17 mouse cellular contexts compared by ENCODE assay signal in the genomic region with DNA sequence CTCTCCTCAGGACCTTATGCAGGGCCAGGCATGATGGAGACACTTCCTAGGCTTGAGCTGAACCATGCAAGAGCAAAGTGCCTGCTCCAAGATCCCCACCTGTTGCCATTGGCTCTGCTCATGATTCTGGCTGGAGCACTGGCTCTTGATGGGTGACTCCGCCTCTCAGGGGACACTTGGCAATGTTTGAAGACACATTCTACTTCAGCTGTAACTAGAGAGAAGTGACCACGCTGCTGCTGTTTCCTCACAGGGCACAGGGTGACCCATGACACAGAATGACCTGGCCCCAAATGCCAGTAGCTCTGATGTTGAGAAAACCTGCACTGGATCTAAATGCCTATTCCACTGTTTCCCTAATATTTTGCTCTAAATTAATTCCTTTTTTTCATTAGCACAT. TPM values are rescaled to one million over a fixed set of nuclear protein-coding genes. Genes with fewer than 3 reads are reported as not detected.
DNase-seq lines count a peak whose midpoint lies in the region; TF ChIP-seq lines count a peak whose summit lies in the region.
"Had no signal": no experiment of that assay in that cellular context is flagged by ENCODE, and none has a peak within 500 bp of the region (broad histone marks: within the 10 kb centered on the region; RNA-seq: fewer than 3 reads in every experiment).

No protein-coding gene starts in this region.

- TF ChIP-seq POLR2A in bone marrow macrophage, adult 2 months (IDR thresholded peaks at IDR 0.05; ENCODE audit: borderline replicate concordance, low read depth, low read length): no peak

- TF ChIP-seq CTCF in bone marrow macrophage, adult 2 months (IDR thresholded peaks at IDR 0.05; ENCODE audit: low read depth, low read length): no peak

- peak; percentile 70 for DNase-seq in adrenal gland, adult 2 months
- DNase-seq in adrenal gland, postnatal 4 days (ENCODE audit: low spot score in 2 of 2): no peak
- peak; percentile 29 for DNase-seq in 3T3-L1 (ENCODE audit: low read depth, low spot score)
- DNase-seq in lung, postnatal 25 days (ENCODE audit: low spot score): peak; percentile 63
- DNase-seq in kidney, adult 18-20 months: no peak
- DNase-seq in T-cell, adult 2 months (ENCODE audit: low spot score): no peak
- DNase-seq in thymus, postnatal 36 days: no peak
- DNase-seq: cerebellum, adult 2 months; right cerebral cortex, postnatal 25 days; thymus, postnatal 14 days had no signal

- peaks cover 28% of the 10 kb centered on the region for H3K4me1 ChIP-seq in bone marrow macrophage, adult 2 months (ENCODE audit: control insufficient read depth, insufficient read depth, low read length)
- H3K4me1 ChIP-seq: forebrain, embryonic 13.5 days; limb, embryonic 12.5 days; neural tube, embryonic 13.5 days had no signal

- H3K27ac ChIP-seq in bone marrow macrophage, adult 2 months (ENCODE audit: insufficient read depth, low read depth, low read length): peak overlapping the region; percentile 40
- H3K27ac ChIP-seq: embryonic facial prominence, embryonic 10.5 days; forebrain, embryonic 13.5 days; kidney, postnatal 0 days; left cerebral cortex, adult 2 months; limb, embryonic 12.5 days; neural tube, embryonic 13.5 days had no signal

- H3K4me3 ChIP-seq in bone marrow macrophage, adult 2 months (ENCODE audit: insufficient read depth, low read length): no peak overlapping the region
- H3K4me3 ChIP-seq: embryonic facial prominence, embryonic 10.5 days; forebrain, embryonic 13.5 days; left cerebral cortex, adult 2 months; limb, embryonic 12.5 days; neural tube, embryonic 13.5 days had no signal

RNA-seq across cellular contexts. Expression of a gene that starts 16.7 kb away (rescaled TPM):
- 10 to 100 TPM; 27.2 to 33.8 TPM for total RNA-seq in adrenal gland, adult 2 months (2021)
- 6.3 and 9.1 TPM in 2 replicates for polyA plus RNA-seq in adrenal gland, adult 2 months (2012; rRNA removed)
- 10 to 100 TPM; 40.7 to 43.5 TPM for total RNA-seq in adrenal gland, postnatal 4 days (2021)
- 16.8 and 17.2 TPM in 2 replicates for polyA plus RNA-seq in bone marrow macrophage, adult 2 months (2012; ENCODE audit: insufficient read depth, insufficient read length, missing spikeins)

Comparison
In these comparisons a context has a peak if more than half of its experiments do, and no peak if none do; other contexts are left out.
1. DNase-seq: peak in adrenal gland, adult 2 months (single experiment), 3T3-L1 (single experiment) and lung, postnatal 25 days (single experiment); none in adrenal gland, postnatal 4 days (0 of 2), kidney, adult 18-20 months (single experiment), T-cell, adult 2 months (single experiment) and thymus, postnatal 36 days (0 of 2).